Mouse (Mus musculus): ENCODE results near the gene Nxt2. TPM values are rescaled to one million over a fixed set of nuclear protein-coding genes. Genes with fewer than 3 reads are reported as not detected.
"Not testable (repeated sequence)": the region's sequence is repeated elsewhere in the genome, so short reads cannot be mapped to it uniquely, and the experiment has no call there.

The Nxt2 gene
- 9.2 and 10.9 TPM in 2 replicates for polyA plus RNA-seq (2016; fragmentation: Nextera tagmentation; extraction: Ambion mirVana)

DNA sequence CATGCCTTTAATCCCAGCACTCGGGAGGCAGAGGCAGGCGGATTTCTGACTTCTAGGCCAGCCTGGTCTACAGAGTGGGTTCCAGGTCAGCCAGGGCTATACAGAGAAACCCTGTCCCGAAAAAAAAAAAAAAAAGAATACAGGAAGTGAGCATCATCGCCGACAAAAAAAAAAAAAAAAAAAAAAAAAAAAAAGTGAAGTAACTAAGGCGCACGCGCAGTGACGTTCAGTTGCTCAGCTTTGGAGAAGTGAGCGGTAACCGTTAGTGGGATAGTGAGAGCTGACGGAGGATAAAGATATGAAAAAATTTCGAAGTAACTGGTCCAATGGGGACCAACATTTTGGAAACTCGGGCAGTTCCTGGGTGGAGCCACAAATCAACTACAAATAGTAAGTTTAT lies at the start of gene Nxt2:
Gene Nxt2 (plus strand): TSS at position 229 of the 400 bp plus-strand sequence.
- no peak for DNase-seq (ENCODE audit: low spot score)
- Histone ChIP-seq H3K4me3 (peak within 1 kb of the TSS; percentile 62), H3K27me3 (ENCODE audit: insufficient read depth, poor library complexity, severe bottlenecking) (no peaks in the 10 kb centered on the region), H3K9me3 (no peaks in the 10 kb centered on the region), H3K27ac (no peak within 1 kb of the TSS), H3K36me3 (no peaks in the 10 kb centered on the region), H3K4me1 (no peaks in the 10 kb centered on the region)
- 86% methylated on average over 14 of the region's 14 CpGs for WGBS

- Histone ChIP-seq H3K27me3 (ENCODE audit: insufficient read depth, poor library complexity, severe bottlenecking) (no peaks in the 10 kb centered on the region; the same call in 1 of the 2 replicates), H3K4me3 (no peak overlapping the region), H3K4me1 (no peaks in the 10 kb centered on the region), H3K27ac (no peak overlapping the region), H3K9me3 (no peaks in the 10 kb centered on the region), H3K36me3 (no peaks in the 10 kb centered on the region)
- no peak for DNase-seq (ENCODE audit: low spot score)
Observed at GRCm38 (mm10) chrX:142176981-142177380, 49.6 kb upstream of the Nxt2 start.

DNA sequence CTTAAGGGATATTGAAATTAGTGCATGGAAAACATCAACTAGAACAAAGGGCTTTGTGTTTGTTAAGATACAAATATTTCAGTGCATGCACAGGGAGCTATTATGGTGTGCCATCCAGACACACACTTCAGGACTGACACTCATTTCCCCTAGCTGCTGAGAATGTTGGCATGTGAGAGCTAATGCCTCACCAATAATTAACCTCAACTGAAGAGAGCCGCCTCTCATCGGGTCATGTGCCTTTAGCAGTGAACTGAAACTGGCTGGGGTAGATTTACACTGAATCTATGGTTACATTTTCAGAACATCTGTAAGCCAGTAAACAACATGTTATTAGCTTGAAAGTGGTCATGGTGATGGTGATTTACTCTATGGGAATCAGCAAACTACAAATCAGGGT lies 44.5 kb upstream of the Nxt2 start:
- Histone ChIP-seq H3K27ac (no peak overlapping the region), H3K36me3 (no peaks in the 10 kb centered on the region), H3K27me3 (ENCODE audit: insufficient read depth, poor library complexity, severe bottlenecking) (no peaks in the 10 kb centered on the region; the same call in 1 of the 2 replicates), H3K9me3 (no peaks in the 10 kb centered on the region), H3K4me3 (no peak overlapping the region), H3K4me1 (no peaks in the 10 kb centered on the region)
- WGBS: 86% methylated on average over 2 of the region's 2 CpGs
- no peak for DNase-seq (ENCODE audit: low spot score)

DNA sequence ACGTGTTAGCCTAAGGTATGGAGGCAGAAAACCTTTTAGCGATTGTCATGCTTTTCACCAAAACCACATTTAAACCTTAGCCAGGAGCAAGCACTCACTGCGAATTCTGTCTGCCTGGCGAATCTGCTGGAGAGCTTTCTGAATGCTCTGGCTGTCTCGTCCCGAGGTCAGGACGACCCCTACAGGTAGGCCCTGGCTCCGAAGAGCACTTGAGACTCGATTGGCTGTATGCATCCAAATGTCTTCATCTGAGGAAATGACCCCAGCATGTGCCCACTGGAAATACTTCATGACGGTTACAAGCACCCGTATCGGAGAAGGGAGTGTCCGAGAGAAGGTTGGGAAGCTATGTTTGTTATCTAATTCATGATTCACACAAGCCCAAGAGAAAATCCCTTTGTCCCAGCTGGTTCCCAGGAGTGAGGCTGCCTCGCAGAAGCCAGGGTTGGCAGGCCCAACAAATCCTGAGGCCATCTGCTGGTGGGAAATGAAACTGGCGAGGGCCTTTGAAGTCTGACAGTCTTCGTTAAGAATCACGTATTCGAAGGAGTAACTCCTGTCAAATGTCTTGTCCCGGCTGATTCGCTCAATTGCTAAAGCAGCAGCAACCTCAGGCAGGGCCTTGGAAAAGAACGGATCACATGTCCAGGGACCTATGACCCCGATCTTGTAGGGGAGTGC lies 37.4 kb upstream of the Nxt2 start:
- WGBS: 37% methylated on average over 22 of the region's 22 CpGs
- Histone ChIP-seq H3K4me3 (no peak overlapping the region; the same call in none of the 2 replicates), H3K27me3 (ENCODE audit: insufficient read depth, poor library complexity, severe bottlenecking) (no peaks in the 10 kb centered on the region; the same call in 1 of the 2 replicates), H3K27ac (no peak overlapping the region), H3K4me1 (no peaks in the 10 kb centered on the region), H3K9me3 (no peaks in the 10 kb centered on the region), H3K36me3 (no peaks in the 10 kb centered on the region)
- DNase-seq (ENCODE audit: low spot score): peak; percentile 72

- no peak for DNase-seq (ENCODE audit: low spot score)
- Histone ChIP-seq H3K9me3 (no peaks in the 10 kb centered on the region), H3K27me3 (ENCODE audit: insufficient read depth, poor library complexity, severe bottlenecking) (no peaks in the 10 kb centered on the region; the same call in 1 of the 2 replicates), H3K4me3 (no peak overlapping the region), H3K36me3 (no peaks in the 10 kb centered on the region), H3K27ac (no peak overlapping the region), H3K4me1 (no peaks in the 10 kb centered on the region)
- 68% methylated on average over 2 of the region's 2 CpGs for WGBS
Observed at GRCm38 (mm10) chrX:142190355-142190754, 36.2 kb upstream of the Nxt2 start.

DNA sequence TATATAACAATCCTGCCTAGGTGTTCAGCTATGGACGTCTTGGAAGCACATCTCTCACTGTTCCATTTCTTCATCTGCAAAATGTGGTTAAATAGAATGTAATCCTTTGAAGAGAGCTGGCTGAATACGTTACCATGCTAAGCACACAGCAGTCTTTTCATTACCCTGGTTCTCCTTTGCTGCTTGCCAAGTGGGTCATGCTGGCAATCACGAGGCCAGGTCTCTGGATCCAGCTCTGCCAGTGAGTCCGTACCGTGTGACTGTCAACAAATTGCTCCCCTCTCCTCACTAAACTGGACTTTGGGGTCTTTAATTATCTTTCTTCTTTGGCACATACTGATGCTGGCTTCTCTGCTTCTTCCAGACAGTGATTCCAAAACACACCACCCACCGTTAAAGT lies 32.1 kb upstream of the Nxt2 start:
- no peaks in the 10 kb centered on the region for H3K4me1 ChIP-seq
- no peak for DNase-seq (ENCODE audit: low spot score)
- H3K36me3 ChIP-seq: no peaks in the 10 kb centered on the region
- no peaks in the 10 kb centered on the region for H3K9me3 ChIP-seq
- H3K27ac ChIP-seq: no peak overlapping the region
- H3K4me3 ChIP-seq: no peak overlapping the region
- peaks cover 4% of the 10 kb centered on the region; the same call in 1 of the 2 replicates for H3K27me3 ChIP-seq (ENCODE audit: insufficient read depth, poor library complexity, severe bottlenecking)
- WGBS: 68% methylated on average over 6 of the region's 6 CpGs

GRCm38 (mm10) chrX:142195551-142195950 lies 31.0 kb upstream of the Nxt2 start:
- no peaks in the 10 kb centered on the region for H3K9me3 ChIP-seq
- no peaks in the 10 kb centered on the region for H3K4me1 ChIP-seq
- WGBS: 69% methylated on average over 1 of the region's 1 CpGs
- H3K36me3 ChIP-seq: no peaks in the 10 kb centered on the region
- DNase-seq (ENCODE audit: low spot score): no peak
- H3K27ac ChIP-seq: no peak overlapping the region
- H3K27me3 ChIP-seq (ENCODE audit: insufficient read depth, poor library complexity, severe bottlenecking): peaks cover 4% of the 10 kb centered on the region; the same call in 1 of the 2 replicates
- H3K4me3 ChIP-seq: no peak overlapping the region

GRCm38 (mm10) chrX:142196831-142197230 lies 29.7 kb upstream of the Nxt2 start, which contains the start of gene Gucy2f:
Gene Gucy2f (minus strand): TSS chrX:142196931.
- H3K4me1 ChIP-seq: no peaks in the 10 kb centered on the region
- no peaks in the 10 kb centered on the region for H3K9me3 ChIP-seq
- no peaks in the 10 kb centered on the region for H3K36me3 ChIP-seq
- H3K27ac ChIP-seq: no peak within 1 kb of the TSS
- H3K4me3 ChIP-seq: no peak within 1 kb of the TSS
- H3K27me3 ChIP-seq (ENCODE audit: insufficient read depth, poor library complexity, severe bottlenecking): peaks cover 4% of the 10 kb centered on the region; the same call in 1 of the 2 replicates
- WGBS: 47% methylated on average over 5 of the region's 5 CpGs
- no peak for DNase-seq (ENCODE audit: low spot score)

- H3K4me3 ChIP-seq: no peak overlapping the region
- no peaks in the 10 kb centered on the region for H3K4me1 ChIP-seq
- H3K9me3 ChIP-seq: no peaks in the 10 kb centered on the region
- H3K36me3 ChIP-seq: no peaks in the 10 kb centered on the region
- 14% methylated on average over 3 of the region's 3 CpGs for WGBS
- DNase-seq (ENCODE audit: low spot score): no peak
- H3K27ac ChIP-seq: no peak overlapping the region
- H3K27me3 ChIP-seq (ENCODE audit: insufficient read depth, poor library complexity, severe bottlenecking): peaks cover 4% of the 10 kb centered on the region; the same call in 1 of the 2 replicates
Observed at GRCm38 (mm10) chrX:142200295-142200694, 26.3 kb upstream of the Nxt2 start.

GRCm38 (mm10) chrX:142227398-142228054 lies 956 bp downstream of the Nxt2 start:
- no peak for DNase-seq (ENCODE audit: low spot score)
- Histone ChIP-seq H3K27me3 (ENCODE audit: insufficient read depth, poor library complexity, severe bottlenecking) (no peaks in the 10 kb centered on the region), H3K9me3 (no peaks in the 10 kb centered on the region), H3K4me3 (peak overlapping the region; percentile 62), H3K36me3 (no peaks in the 10 kb centered on the region), H3K4me1 (no peaks in the 10 kb centered on the region), H3K27ac (peak overlapping the region; percentile 85; the same call in 1 of the 2 replicates)
- 21% methylated on average over 15 of the region's 15 CpGs for WGBS

DNA sequence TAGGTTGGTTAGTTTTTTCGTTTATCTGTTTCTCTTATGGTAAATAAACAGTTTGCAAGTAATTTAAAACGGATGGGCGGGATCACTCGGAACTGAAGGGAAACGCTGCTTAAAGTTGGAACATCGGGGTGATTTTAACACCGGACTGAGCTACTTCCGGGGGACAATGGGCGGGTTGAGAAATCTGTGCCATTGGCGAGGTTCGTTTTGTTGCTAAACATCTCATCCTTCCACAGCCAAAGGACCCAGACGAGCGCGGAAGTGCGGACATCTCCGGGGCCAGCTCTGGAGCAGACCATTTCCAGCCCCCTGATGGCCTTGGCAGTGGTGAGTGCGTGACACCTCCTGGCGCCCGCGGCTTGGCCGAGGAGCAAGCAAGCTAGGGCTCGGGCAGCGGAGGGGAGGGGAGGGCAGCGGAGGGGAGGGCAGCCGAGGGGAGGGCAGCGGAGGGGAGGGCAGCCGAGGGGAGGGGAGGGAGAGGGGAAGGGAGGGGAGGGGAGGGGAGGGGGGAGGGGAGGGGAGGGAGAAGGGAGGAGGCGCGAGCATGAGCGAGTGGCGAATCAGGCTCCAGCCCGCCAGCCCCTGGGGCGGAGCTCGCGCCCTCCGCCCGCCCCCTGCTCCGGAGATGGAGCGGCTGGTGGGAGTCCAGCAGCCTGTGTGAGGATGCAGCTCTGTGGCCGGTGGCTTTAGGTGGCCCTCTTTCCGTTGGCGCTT lies 1.6 kb downstream of the Nxt2 start:
- WGBS: 18% methylated on average over 30 of the region's 42 CpGs
- Histone ChIP-seq H3K27me3 (ENCODE audit: insufficient read depth, poor library complexity, severe bottlenecking) (no peaks in the 10 kb centered on the region), H3K4me3 (peak overlapping the region; percentile 62), H3K4me1 (no peaks in the 10 kb centered on the region), H3K27ac (peak overlapping the region; percentile 85), H3K9me3 (no peaks in the 10 kb centered on the region), H3K36me3 (no peaks in the 10 kb centered on the region)
- DNase-seq (ENCODE audit: low spot score): peak; percentile 83

- Histone ChIP-seq H3K36me3 (no peaks in the 10 kb centered on the region), H3K4me3 (peak overlapping the region; percentile 62), H3K27ac (no peak overlapping the region), H3K27me3 (ENCODE audit: insufficient read depth, poor library complexity, severe bottlenecking) (no peaks in the 10 kb centered on the region), H3K4me1 (no peaks in the 10 kb centered on the region), H3K9me3 (no peaks in the 10 kb centered on the region)
- 39% methylated on average over 7 of the region's 7 CpGs for WGBS
- DNase-seq (ENCODE audit: low spot score): no peak
Observed at GRCm38 (mm10) chrX:142228769-142229158, 2.2 kb downstream of the Nxt2 start.

- not testable (repeated sequence) for H3K27me3 ChIP-seq (ENCODE audit: insufficient read depth, poor library complexity, severe bottlenecking)
Observed at GRCm38 (mm10) chrX:142236146-142236545, 9.6 kb downstream of the Nxt2 start.

More at GRCm38 (mm10) chrX:142236146-142236545, 9.6 kb downstream of the Nxt2 start:
- WGBS: 80% methylated on average over 1 of the region's 1 CpGs
- H3K27ac ChIP-seq; DNase-seq (ENCODE audit: low spot score); H3K9me3 ChIP-seq; H3K36me3 ChIP-seq; H3K4me1 ChIP-seq; H3K4me3 ChIP-seq: not testable (repeated sequence)

Measured in heart, embryonic 10.5 days (tissue).